Mouse (Mus musculus): ENCODE results near the gene Stpg3. TPM values are rescaled to one million over a fixed set of nuclear protein-coding genes. Genes with fewer than 3 reads are reported as not detected.
A peak's percentile ranks its signal among the peaks of the same experiment; 100 is the strongest.

The Stpg3 gene
- total RNA-seq, 1 experiment: 0.45 TPM

DNA sequence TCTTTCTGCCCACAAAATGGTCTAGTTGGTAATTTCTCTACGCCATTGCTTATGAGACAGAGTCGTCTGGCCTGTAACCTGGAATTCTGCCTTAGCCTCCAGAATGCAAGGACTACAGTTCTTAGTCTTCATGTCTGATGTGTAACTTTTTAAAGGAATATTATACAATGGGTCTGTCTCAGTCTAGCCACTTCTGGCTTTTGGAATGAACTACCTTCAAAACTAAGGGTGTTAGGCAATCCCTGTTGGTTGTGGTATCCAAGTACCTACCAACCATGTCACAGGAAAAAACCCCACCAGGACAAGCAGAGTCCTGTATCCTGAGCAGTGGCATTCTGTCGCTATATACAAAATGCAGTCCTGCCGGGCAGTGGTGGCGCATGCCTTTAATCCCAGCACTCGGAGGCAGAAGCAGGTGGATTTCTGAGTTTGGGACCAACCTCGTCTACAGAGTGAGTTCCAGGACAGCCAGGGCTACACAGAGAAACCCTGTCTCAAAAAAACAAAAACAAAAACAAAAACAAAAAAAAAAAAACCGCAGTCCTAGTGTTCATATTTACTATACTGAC lies 11.5 kb upstream of the Stpg3 start:
- TF ChIP-seq MAFK (IDR thresholded peaks at IDR 0.05; ENCODE audit: insufficient read depth, low read depth, low read length) (no peak), ZNF384 (IDR thresholded peaks at IDR 0.05; ENCODE audit: low read depth, low read length) (no peak), CHD2 (IDR thresholded peaks at IDR 0.05; ENCODE audit: low read depth, low read length) (no peak), HCFC1 (IDR thresholded peaks at IDR 0.05; ENCODE audit: borderline replicate concordance, insufficient read depth, low read length) (no peak)
- Histone ChIP-seq H3K4me3 (ENCODE audit: insufficient read depth in 1 of 2, low read depth in 1 of 2, low read length in 2 of 2, poor library complexity in 1 of 2, severe bottlenecking in 1 of 2) (peak overlapping the region; percentile 68 to 88; a peak in 3 of 4 replicates), H3K9ac (ENCODE audit: insufficient read depth, low read depth, low read length, poor library complexity, severe bottlenecking) (peak overlapping the region; percentile 67; the same call in 1 of the 2 replicates), H3K9me3 (ENCODE audit: control insufficient read depth, insufficient read depth, low read depth, low read length) (no peaks in the 10 kb centered on the region), H3K4me1 (ENCODE audit: control insufficient read depth in 2 of 2, insufficient read depth in 2 of 2, low read length in 2 of 2, poor library complexity in 1 of 2) (peaks cover 6 to 24% of the 10 kb centered on the region in 2 experiments; a peak in 3 of 4 replicates), H3K27ac (ENCODE audit: insufficient read depth, low read depth, low read length, poor library complexity, severe bottlenecking) (peak overlapping the region; percentile 93; the same call in 1 of the 2 replicates), H3K36me3 (ENCODE audit: control insufficient read depth, insufficient read depth, low read length, poor library complexity, severe bottlenecking) (peaks cover 25% of the 10 kb centered on the region)
- in situ Hi-C loops (cut with MboI; ENCODE audit: low sequenced_read_pairs in 2 of 2, unreplicated experiment in 2 of 2): no loop called here
- DNase-seq (ENCODE audit: low read depth, low spot score): no peak

DNA sequence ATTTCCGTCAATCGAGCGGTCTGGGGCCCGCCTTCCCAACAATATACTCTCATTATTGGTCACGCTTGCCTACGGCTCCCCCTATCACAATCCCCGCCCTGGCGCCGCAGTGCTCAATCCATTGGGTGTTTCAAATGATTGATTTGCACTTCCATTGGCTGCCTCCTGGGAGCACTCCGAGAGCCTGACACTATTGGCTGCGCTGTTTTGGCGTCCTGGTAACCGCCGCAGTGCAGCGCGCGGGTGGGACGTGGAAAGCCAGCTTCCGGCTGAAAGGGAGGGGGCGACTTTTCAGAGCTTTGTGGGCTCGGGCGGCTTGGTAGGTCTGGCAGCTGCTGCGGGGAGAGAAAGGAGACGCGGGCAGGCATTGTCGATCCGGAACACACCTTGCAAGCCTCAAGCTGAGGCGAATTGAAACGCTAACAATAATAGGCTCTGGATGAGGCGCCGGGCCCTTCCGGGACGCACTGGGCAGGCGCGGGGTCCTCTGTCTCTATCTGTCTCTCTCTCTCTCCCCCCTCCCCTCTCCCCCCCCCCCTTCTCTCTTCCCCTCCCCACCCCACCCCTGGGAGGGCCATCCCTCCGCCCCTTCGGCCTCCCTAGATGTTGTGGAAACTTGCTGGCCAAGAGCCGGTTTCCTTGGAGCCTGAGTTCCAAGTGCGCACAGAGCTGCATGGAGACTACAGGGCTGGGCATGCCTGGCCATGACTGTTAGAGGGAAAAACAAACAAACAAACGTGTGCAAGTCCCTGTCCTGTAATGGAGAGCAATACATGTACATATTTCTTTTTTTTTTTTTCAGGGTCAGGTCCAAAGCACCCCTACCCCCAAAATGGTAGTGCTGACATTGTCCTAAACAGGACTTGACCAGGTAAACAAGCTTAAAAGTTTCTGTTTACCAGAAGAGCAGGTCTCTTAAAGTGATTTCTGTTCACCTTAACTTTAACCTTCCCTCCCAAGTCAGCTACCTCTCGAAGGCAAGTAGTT lies 10.6 kb upstream of the Stpg3 start:
- Histone ChIP-seq H3K27ac (ENCODE audit: insufficient read depth, low read depth, low read length, poor library complexity, severe bottlenecking) (peak overlapping the region; percentile 93), H3K36me3 (ENCODE audit: control insufficient read depth, insufficient read depth, low read length, poor library complexity, severe bottlenecking) (peaks cover 25% of the 10 kb centered on the region), H3K4me3 (ENCODE audit: insufficient read depth in 1 of 2, low read depth in 1 of 2, low read length in 2 of 2, poor library complexity in 1 of 2, severe bottlenecking in 1 of 2) (peak overlapping the region; percentile 68 to 88), H3K9ac (ENCODE audit: insufficient read depth, low read depth, low read length, poor library complexity, severe bottlenecking) (peak overlapping the region; percentile 76), H3K9me3 (ENCODE audit: control insufficient read depth, insufficient read depth, low read depth, low read length) (no peaks in the 10 kb centered on the region), H3K4me1 (ENCODE audit: control insufficient read depth in 2 of 2, insufficient read depth in 2 of 2, low read length in 2 of 2, poor library complexity in 1 of 2) (peaks cover 6 to 21% of the 10 kb centered on the region in 2 experiments; a peak in 3 of 4 replicates)
- DNase-seq (ENCODE audit: low read depth, low spot score): peak; percentile 98
- TF ChIP-seq ZNF384 (IDR thresholded peaks at IDR 0.05; ENCODE audit: low read depth, low read length) (no peak), ZC3H11A (IDR thresholded peaks at IDR 0.05; ENCODE audit: borderline replicate concordance, low read depth, low read length) (no peak), HCFC1 (IDR thresholded peaks at IDR 0.05; ENCODE audit: borderline replicate concordance, insufficient read depth, low read length) (peak; percentile 55; the same call in 1 of the 2 replicates), MAFK (IDR thresholded peaks at IDR 0.05; ENCODE audit: insufficient read depth, low read depth, low read length) (no peak), CHD2 (IDR thresholded peaks at IDR 0.05; ENCODE audit: low read depth, low read length) (peak; percentile 94)
- in situ Hi-C loops (cut with MboI; ENCODE audit: low sequenced_read_pairs in 2 of 2, unreplicated experiment in 2 of 2): no loop called here

DNA sequence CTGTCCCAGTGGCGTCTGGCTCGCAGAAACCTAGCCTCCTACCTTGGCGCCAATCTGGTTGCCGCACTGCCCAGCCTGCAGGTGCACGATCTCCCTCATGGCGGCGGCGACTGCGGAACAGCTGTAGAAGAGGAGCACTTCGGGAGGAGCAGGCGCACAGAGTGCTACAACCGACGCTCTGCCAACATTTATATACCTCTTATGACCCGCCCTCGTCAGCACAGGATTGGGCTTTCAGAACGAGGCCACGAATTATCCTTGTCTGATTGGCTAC lies 10.0 kb upstream of the Stpg3 start, which contains the start of gene Tubb4b:
Gene Tubb4b (minus strand): TSS at position 211 of the 274 bp plus-strand sequence.
- no peaks in the 10 kb centered on the region for H3K9me3 ChIP-seq (ENCODE audit: control insufficient read depth, insufficient read depth, low read depth, low read length)
- peaks cover 25% of the 10 kb centered on the region for H3K36me3 ChIP-seq (ENCODE audit: control insufficient read depth, insufficient read depth, low read length, poor library complexity, severe bottlenecking)
- in situ Hi-C loops (cut with MboI; ENCODE audit: low sequenced_read_pairs in 2 of 2, unreplicated experiment in 2 of 2): no loop called here
- peak within 1 kb of the TSS; percentile 99 for H3K9ac ChIP-seq (ENCODE audit: insufficient read depth, low read depth, low read length, poor library complexity, severe bottlenecking)
- peak within 1 kb of the TSS; percentile 88 to 98 for H3K4me3 ChIP-seq (ENCODE audit: insufficient read depth in 1 of 2, low read depth in 1 of 2, low read length in 2 of 2, poor library complexity in 1 of 2, severe bottlenecking in 1 of 2)
- TF ChIP-seq HCFC1 (IDR thresholded peaks at IDR 0.05; ENCODE audit: borderline replicate concordance, insufficient read depth, low read length) (0 out of 2 replicates have a peak, but pooled peaks have one; percentile 29), CHD2 (IDR thresholded peaks at IDR 0.05; ENCODE audit: low read depth, low read length) (no peak; the same call in 1 of the 2 replicates)
- no peak for DNase-seq (ENCODE audit: low read depth, low spot score)
- peak within 1 kb of the TSS; percentile 98 for H3K27ac ChIP-seq (ENCODE audit: insufficient read depth, low read depth, low read length, poor library complexity, severe bottlenecking)
- peaks cover 6 to 21% of the 10 kb centered on the region in 2 experiments; a peak in 3 of 4 replicates for H3K4me1 ChIP-seq (ENCODE audit: control insufficient read depth in 2 of 2, insufficient read depth in 2 of 2, low read length in 2 of 2, poor library complexity in 1 of 2)

DNA sequence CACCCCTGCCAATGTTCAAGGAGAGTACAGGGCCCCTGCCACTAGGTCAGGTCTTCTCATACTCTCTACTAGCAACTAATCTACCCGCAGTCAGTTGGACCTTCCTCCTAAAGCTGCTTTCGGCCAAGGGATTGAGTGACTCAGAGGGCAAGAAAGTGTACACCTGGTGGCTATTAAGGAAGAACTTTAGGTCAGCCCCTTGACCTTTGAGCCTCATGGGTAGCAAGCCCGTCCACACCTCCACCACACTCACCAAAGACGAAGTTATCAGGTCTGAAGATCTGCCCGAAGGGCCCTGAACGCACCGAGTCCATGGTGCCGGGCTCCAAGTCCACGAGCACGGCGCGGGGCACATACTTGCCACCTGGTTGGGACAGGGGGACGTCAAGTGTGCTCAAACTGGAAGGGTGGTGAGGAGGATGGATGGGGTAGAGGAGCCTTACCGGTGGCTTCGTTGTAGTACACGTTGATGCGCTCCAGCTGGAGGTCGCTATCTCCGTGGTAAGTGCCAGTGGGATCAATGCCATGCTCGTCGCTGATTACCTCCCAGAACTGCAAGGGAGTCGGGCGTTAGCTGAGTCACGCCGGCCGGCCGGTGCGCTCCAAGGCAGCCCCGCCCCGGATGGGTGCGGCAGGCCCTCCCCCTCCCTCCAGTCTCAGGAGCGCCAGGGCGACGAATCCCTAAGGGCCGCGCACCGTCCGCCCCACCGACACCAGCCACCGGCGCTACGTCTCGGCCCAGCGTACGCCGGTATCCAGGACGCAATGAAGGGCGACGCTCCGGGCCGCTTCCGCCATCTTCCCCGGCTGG lies 9.4 kb upstream of the Stpg3 start:
- DNase-seq (ENCODE audit: low read depth, low spot score): peak; percentile 65
- Histone ChIP-seq H3K9me3 (ENCODE audit: control insufficient read depth, insufficient read depth, low read depth, low read length) (no peaks in the 10 kb centered on the region), H3K36me3 (ENCODE audit: control insufficient read depth, insufficient read depth, low read length, poor library complexity, severe bottlenecking) (peaks cover 25% of the 10 kb centered on the region), H3K4me1 (ENCODE audit: control insufficient read depth in 2 of 2, insufficient read depth in 2 of 2, low read length in 2 of 2, poor library complexity in 1 of 2) (peaks cover 6 to 19% of the 10 kb centered on the region in 2 experiments; a peak in 3 of 4 replicates), H3K4me3 (ENCODE audit: insufficient read depth in 1 of 2, low read depth in 1 of 2, low read length in 2 of 2, poor library complexity in 1 of 2, severe bottlenecking in 1 of 2) (peak overlapping the region; percentile 87 to 98), H3K27ac (ENCODE audit: insufficient read depth, low read depth, low read length, poor library complexity, severe bottlenecking) (peak overlapping the region; percentile 98), H3K9ac (ENCODE audit: insufficient read depth, low read depth, low read length, poor library complexity, severe bottlenecking) (peak overlapping the region; percentile 99)
- TF ChIP-seq ZNF384 (IDR thresholded peaks at IDR 0.05; ENCODE audit: low read depth, low read length) (no peak), MAFK (IDR thresholded peaks at IDR 0.05; ENCODE audit: insufficient read depth, low read depth, low read length) (peak; percentile 82; the same call in 1 of the 2 replicates)
- in situ Hi-C loops (cut with MboI; ENCODE audit: low sequenced_read_pairs in 2 of 2, unreplicated experiment in 2 of 2): no loop called here

All from ES-E14 (cell line).